Mouse (Mus musculus): ENCODE results near the gene Lrrfip1. TPM values are rescaled to one million over a fixed set of nuclear protein-coding genes. Genes with fewer than 3 reads are reported as not detected.

Lrrfip1 gene
- polyA plus RNA-seq, 1 experiment = 74.1 TPM

DNA sequence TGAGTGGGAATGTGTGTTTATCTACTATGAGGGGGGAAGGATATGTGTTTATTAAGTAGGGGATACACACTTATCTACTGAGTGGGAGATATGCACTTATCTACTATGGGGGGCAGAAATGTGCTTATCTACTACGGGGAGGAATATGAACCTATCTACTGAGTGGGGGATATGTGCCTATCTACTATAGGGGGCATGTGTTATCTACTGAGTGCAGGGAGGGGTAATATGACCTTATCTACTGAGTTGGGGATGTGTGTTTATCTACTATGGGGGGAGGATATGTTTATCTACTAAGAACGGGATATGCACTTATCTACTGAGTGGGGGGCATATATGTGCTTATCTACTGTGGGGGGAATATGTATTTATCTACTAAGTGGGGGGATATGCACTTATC is 20.8 kb downstream of the Lrrfip1 start:
- TF ChIP-seq FOSL1 (IDR thresholded peaks at IDR 0.05; ENCODE audit: insufficient read depth, low read length, poor library complexity, severe bottlenecking) = no peak
- Histone ChIP-seq H3K27me3 (ENCODE audit: control insufficient read depth, insufficient read depth, insufficient read length) (no peaks in the 10 kb centered on the region), H3K79me3 (ENCODE audit: low read depth) (peaks cover 30% of the 10 kb centered on the region), H3K4me3 (ENCODE audit: insufficient read depth, poor library complexity, severe bottlenecking) (no peak overlapping the region), H3K79me2 (ENCODE audit: control insufficient read depth, insufficient read depth) (peaks cover 70% of the 10 kb centered on the region), H3K36me3 (ENCODE audit: control insufficient read depth, insufficient read depth) (peaks cover 4% of the 10 kb centered on the region), H3ac (ENCODE audit: control insufficient read depth, insufficient read length, low read depth) (no peak overlapping the region)

DNA sequence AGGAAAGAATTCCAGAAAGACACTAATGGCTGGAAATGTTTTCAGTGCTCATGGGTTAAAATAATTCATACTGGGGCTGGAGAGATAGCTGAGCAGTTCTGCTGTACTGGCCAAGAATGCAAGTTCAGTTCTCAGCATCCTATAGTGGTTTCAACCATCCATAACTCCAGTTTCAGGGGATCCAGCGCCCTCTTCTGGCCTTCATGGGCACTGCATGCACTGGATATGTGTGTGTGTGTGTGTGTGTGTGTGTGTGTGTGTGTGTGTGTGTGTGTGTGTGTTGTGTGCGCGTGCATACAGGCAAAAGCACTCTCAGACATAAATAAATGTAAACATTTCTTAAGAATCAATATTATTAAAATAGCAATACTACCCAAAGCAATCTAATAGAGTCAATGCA is 22.8 kb downstream of the Lrrfip1 start:
- Histone ChIP-seq H3K79me2 (ENCODE audit: control insufficient read depth, insufficient read depth) (peaks cover 68% of the 10 kb centered on the region), H3K4me3 (ENCODE audit: insufficient read depth, poor library complexity, severe bottlenecking) (no peak overlapping the region), H3K36me3 (ENCODE audit: control insufficient read depth, insufficient read depth) (peaks cover 4% of the 10 kb centered on the region), H3K27me3 (ENCODE audit: control insufficient read depth, insufficient read depth, insufficient read length) (no peaks in the 10 kb centered on the region), H3K79me3 (ENCODE audit: low read depth) (peaks cover 35% of the 10 kb centered on the region), H3ac (ENCODE audit: control insufficient read depth, insufficient read length, low read depth) (no peak overlapping the region)
- TF ChIP-seq MYOD1 (IDR thresholded peaks at IDR 0.05; ENCODE audit: control insufficient read depth, insufficient read length, low read depth) (no peak), MAX (IDR thresholded peaks at IDR 0.05) (no peak), CTCF (IDR thresholded peaks at IDR 0.05; ENCODE audit: control insufficient read depth, insufficient read depth, insufficient read length) (no peak), USF1 (IDR thresholded peaks at IDR 0.05; ENCODE audit: low read depth) (no peak)

DNA sequence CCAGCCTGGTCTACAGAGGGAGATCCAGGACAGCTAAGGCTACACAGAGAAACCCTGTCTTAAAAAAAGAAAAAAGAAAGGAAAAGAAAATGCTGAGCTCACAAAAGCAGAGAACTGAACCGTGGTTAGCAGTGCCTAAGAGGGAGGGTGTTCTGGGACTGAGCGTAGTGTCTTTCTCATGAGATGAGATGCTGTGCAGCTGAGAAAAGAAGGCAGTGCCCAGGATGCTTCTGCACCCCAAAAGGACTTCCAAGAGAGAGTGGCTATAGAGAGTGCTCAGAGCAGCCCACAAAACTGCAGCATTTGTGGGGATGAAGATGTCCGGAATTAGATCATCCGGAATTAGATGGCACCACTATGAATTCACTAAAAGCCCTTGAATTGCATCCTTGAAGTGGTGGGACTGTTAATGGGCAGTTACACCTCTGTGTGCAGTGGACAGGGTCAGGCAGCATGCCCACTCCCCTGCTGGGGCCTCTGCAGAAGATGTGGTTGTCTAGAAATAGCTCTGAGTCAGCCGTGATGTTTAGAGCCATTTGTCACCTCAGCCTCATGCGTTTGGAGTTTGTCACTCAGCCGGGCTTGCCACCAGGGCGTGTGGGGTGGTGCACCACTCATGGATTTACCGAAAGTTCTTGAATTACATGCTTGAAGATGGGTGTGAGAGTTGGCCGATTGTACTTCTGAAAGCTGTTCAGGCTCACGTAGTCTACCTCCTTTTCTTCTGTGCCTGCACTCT is 23.8 kb downstream of the Lrrfip1 start:
- TF ChIP-seq FOSL1 (IDR thresholded peaks at IDR 0.05; ENCODE audit: insufficient read depth, low read length, poor library complexity, severe bottlenecking) = peak; percentile 25
- no peak for TF ChIP-seq CTCF (IDR thresholded peaks at IDR 0.05; ENCODE audit: control insufficient read depth, insufficient read depth, insufficient read length)
- TF ChIP-seq USF1 (IDR thresholded peaks at IDR 0.05; ENCODE audit: low read depth) = no peak
- no peak for TF ChIP-seq CEBPB (IDR thresholded peaks at IDR 0.05; ENCODE audit: low read depth)
- TF ChIP-seq MYOG (IDR thresholded peaks at IDR 0.05; ENCODE audit: control insufficient read depth, extremely low read depth, insufficient read length) = no peak
- TF ChIP-seq MYOD1 (IDR thresholded peaks at IDR 0.05; ENCODE audit: control insufficient read depth, insufficient read length, low read depth) = peak; percentile 66
- TF ChIP-seq MAX (IDR thresholded peaks at IDR 0.05) = peak; percentile 90
- peak overlapping the region; percentile 57 for H3ac ChIP-seq (ENCODE audit: control insufficient read depth, insufficient read length, low read depth)
- H3K79me3 ChIP-seq (ENCODE audit: low read depth) = peaks cover 34% of the 10 kb centered on the region
- H3K79me2 ChIP-seq (ENCODE audit: control insufficient read depth, insufficient read depth) = peaks cover 68% of the 10 kb centered on the region
- H3K36me3 ChIP-seq (ENCODE audit: control insufficient read depth, insufficient read depth) = peaks cover 4% of the 10 kb centered on the region
- no peaks in the 10 kb centered on the region for H3K27me3 ChIP-seq (ENCODE audit: control insufficient read depth, insufficient read depth, insufficient read length)
- no peak overlapping the region for H3K4me3 ChIP-seq (ENCODE audit: insufficient read depth, poor library complexity, severe bottlenecking)

DNA sequence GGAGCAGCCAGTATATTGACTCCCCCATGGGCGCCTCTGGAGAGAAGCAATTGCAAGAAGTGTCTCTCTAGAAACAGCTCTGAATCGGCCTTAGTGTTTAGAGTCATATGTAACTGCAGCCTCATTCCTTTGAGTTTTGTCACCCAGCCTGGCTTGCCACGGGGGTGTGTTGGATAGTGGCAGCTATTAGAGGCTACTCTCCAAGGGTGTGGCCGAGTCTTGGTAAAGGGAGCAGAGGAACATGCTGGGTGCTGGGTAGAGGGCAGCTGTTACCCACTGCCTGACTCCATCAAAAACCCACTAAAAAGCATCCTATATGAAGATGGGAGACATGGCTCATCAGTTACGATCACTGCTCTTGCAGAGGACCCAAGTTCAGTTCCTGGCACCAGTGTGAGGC is 24.7 kb downstream of the Lrrfip1 start:
- Histone ChIP-seq H3K27me3 (ENCODE audit: control insufficient read depth, insufficient read depth, insufficient read length) (no peaks in the 10 kb centered on the region), H3K4me3 (ENCODE audit: insufficient read depth, poor library complexity, severe bottlenecking) (no peak overlapping the region), H3K36me3 (ENCODE audit: control insufficient read depth, insufficient read depth) (peaks cover 4% of the 10 kb centered on the region), H3K79me2 (ENCODE audit: control insufficient read depth, insufficient read depth) (peaks cover 63% of the 10 kb centered on the region), H3ac (ENCODE audit: control insufficient read depth, insufficient read length, low read depth) (peak overlapping the region; percentile 57), H3K79me3 (ENCODE audit: low read depth) (peaks cover 40% of the 10 kb centered on the region)
- TF ChIP-seq MYOD1 (IDR thresholded peaks at IDR 0.05; ENCODE audit: control insufficient read depth, insufficient read length, low read depth) (peak; percentile 75), CTCF (IDR thresholded peaks at IDR 0.05; ENCODE audit: control insufficient read depth, insufficient read depth, insufficient read length) (no peak)

DNA sequence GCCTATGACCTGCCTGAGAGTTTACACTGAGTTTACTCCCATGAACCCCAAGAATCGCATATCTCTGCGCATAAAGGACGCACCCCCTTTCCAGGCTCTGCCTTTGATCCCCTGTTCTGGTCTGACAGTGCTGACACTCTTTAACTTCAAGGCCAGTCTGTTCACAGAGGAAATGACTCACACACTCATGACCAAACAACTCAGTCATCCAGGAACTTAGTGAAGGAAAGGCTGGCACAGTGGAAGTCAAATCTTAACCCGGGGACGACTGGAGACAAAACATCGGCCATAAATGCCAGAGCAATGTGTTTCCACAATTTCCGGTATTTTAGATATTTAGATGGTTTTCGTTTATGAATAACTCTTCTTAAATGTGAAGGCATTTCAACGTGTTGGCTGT is 25.4 kb downstream of the Lrrfip1 start:
- Histone ChIP-seq H3K79me3 (ENCODE audit: low read depth) (peaks cover 40% of the 10 kb centered on the region), H3ac (ENCODE audit: control insufficient read depth, insufficient read length, low read depth) (no peak overlapping the region), H3K27me3 (ENCODE audit: control insufficient read depth, insufficient read depth, insufficient read length) (no peaks in the 10 kb centered on the region), H3K4me3 (ENCODE audit: insufficient read depth, poor library complexity, severe bottlenecking) (no peak overlapping the region), H3K79me2 (ENCODE audit: control insufficient read depth, insufficient read depth) (peaks cover 63% of the 10 kb centered on the region), H3K36me3 (ENCODE audit: control insufficient read depth, insufficient read depth) (peaks cover 4% of the 10 kb centered on the region)
- TF ChIP-seq USF1 (IDR thresholded peaks at IDR 0.05; ENCODE audit: low read depth) = peak; percentile 52
- TF ChIP-seq MAX (IDR thresholded peaks at IDR 0.05) = peak; percentile 36
- no peak for TF ChIP-seq MYOG (IDR thresholded peaks at IDR 0.05; ENCODE audit: control insufficient read depth, extremely low read depth, insufficient read length)
- no peak for TF ChIP-seq CEBPB (IDR thresholded peaks at IDR 0.05; ENCODE audit: low read depth)
- TF ChIP-seq MYOD1 (IDR thresholded peaks at IDR 0.05; ENCODE audit: control insufficient read depth, insufficient read length, low read depth) = peak; percentile 27
- TF ChIP-seq FOSL1 (IDR thresholded peaks at IDR 0.05; ENCODE audit: insufficient read depth, low read length, poor library complexity, severe bottlenecking) = no peak

DNA sequence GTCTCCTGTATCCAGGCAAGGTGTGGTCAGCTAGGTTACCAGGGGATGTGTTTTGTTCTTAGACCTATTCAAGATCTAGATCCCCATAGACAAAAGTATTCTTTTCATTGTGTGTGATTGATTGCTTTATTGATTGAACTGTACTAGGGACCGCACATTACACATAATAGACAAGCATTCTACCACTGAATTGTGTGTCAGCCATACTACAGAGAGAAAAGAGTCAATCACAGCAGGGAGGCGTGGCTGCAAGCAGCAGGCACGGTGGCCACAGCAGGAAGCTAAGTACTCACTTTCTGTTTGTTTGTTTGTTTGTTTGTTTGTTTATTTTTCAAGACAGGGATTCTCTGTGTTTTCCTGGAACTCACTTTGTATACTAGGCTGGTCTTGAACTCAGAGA is 25.9 kb downstream of the Lrrfip1 start:
- Histone ChIP-seq H3K27me3 (ENCODE audit: control insufficient read depth, insufficient read depth, insufficient read length) (no peaks in the 10 kb centered on the region), H3K4me3 (ENCODE audit: insufficient read depth, poor library complexity, severe bottlenecking) (no peak overlapping the region), H3K36me3 (ENCODE audit: control insufficient read depth, insufficient read depth) (peaks cover 4% of the 10 kb centered on the region), H3K79me2 (ENCODE audit: control insufficient read depth, insufficient read depth) (peaks cover 63% of the 10 kb centered on the region), H3K79me3 (ENCODE audit: low read depth) (peaks cover 38% of the 10 kb centered on the region), H3ac (ENCODE audit: control insufficient read depth, insufficient read length, low read depth) (no peak overlapping the region)
- TF ChIP-seq CTCF (IDR thresholded peaks at IDR 0.05; ENCODE audit: control insufficient read depth, insufficient read depth, insufficient read length) (no peak), MYOG (IDR thresholded peaks at IDR 0.05; ENCODE audit: control insufficient read depth, extremely low read depth, insufficient read length) (no peak), CEBPB (IDR thresholded peaks at IDR 0.05; ENCODE audit: low read depth) (no peak), FOSL1 (IDR thresholded peaks at IDR 0.05; ENCODE audit: insufficient read depth, low read length, poor library complexity, severe bottlenecking) (no peak), MYOD1 (IDR thresholded peaks at IDR 0.05; ENCODE audit: control insufficient read depth, insufficient read length, low read depth) (no peak), USF1 (IDR thresholded peaks at IDR 0.05; ENCODE audit: low read depth) (no peak), MAX (IDR thresholded peaks at IDR 0.05) (no peak)

All from C2C12 (cell line).